Mouse (Mus musculus) gastrocnemius, adult 2 months (tissue): ENCODE data around the gene Pla2g2f. TPM values are rescaled to one million over a fixed set of nuclear protein-coding genes. Genes with fewer than 3 reads are reported as not detected.

ENCODE experiments used
- DNase-seq: peaks from one replicate; pipeline ENCODE4 v3.0.0; 2022
- H3K27ac ChIP-seq: fragments of 200-600 bp; 2 replicates; pipeline ENCODE4 v1.8.1; 2022; ENCODE audit warnings: mild to moderate bottlenecking
- H3K4me3 ChIP-seq: fragments of 200-600 bp; 2 replicates; pipeline ENCODE4 v1.8.1; 2022; ENCODE audit warnings: mild to moderate bottlenecking, moderate library complexity
- CTCF ChIP-seq: fragments of 200-600 bp; IDR thresholded peaks from 2 replicates; pipeline ENCODE4 v1.8.1; 2022; ENCODE audit warnings: antibody characterized with exemption, mild to moderate bottlenecking, moderate library complexity
- intact Hi-C: fragments of 180-260 bp; cut with DNase I; formaldehyde crosslinking; loops from one replicate; pipeline ENCODE4 v1.15.1; 2025
- total RNA-seq, 2 experiments: library from RNA; stranded (reverse); gene quantifications; 2 replicates each; pipeline ENCODE4 v1.2.3; 2021

Pla2g2f gene
- total RNA-seq, 2 experiments from 2014 or later, result not detected

- TF ChIP-seq CTCF, result no peak
- DNase-seq, result no peak
- intact Hi-C loops, result no loop called here
- no peak overlapping the region for H3K4me3 ChIP-seq
- no peak overlapping the region for H3K27ac ChIP-seq
These were observed 31.0 kb upstream of the Pla2g2f start for GRCm38 (mm10) chr4:138788381-138788780.

GRCm38 (mm10) chr4:138786141-138786540, 28.7 kb upstream of the Pla2g2f start:
- DNase-seq, result no peak
- intact Hi-C loops, result no loop called here
- TF ChIP-seq CTCF, result no peak
- H3K27ac ChIP-seq, result peak overlapping the region; percentile 41; the same call in 1 of the 2 replicates
- H3K4me3 ChIP-seq, result no peak overlapping the region

GRCm38 (mm10) chr4:138785721-138786120, 28.3 kb upstream of the Pla2g2f start:
- H3K27ac ChIP-seq, result peak overlapping the region; percentile 41; the same call in 1 of the 2 replicates
- H3K4me3 ChIP-seq, result no peak overlapping the region
- intact Hi-C loops, result no loop called here
- peak; percentile 19; the same call in 1 of the 2 replicates for TF ChIP-seq CTCF
- DNase-seq, result no peak

GRCm38 (mm10) chr4:138782098-138782497, 24.7 kb upstream of the Pla2g2f start:
- peak; percentile 59 for DNase-seq
- peak overlapping the region; percentile 61 for H3K27ac ChIP-seq
- H3K4me3 ChIP-seq, result no peak overlapping the region
- no peak for TF ChIP-seq CTCF
- intact Hi-C loops, result no loop called here

- TF ChIP-seq CTCF, result no peak
- intact Hi-C loops, result no loop called here
- DNase-seq, result no peak
- no peak overlapping the region for H3K4me3 ChIP-seq
- peak overlapping the region; percentile 52; the same call in 1 of the 2 replicates for H3K27ac ChIP-seq
These were observed 22.9 kb upstream of the Pla2g2f start for GRCm38 (mm10) chr4:138780300-138780699.

GRCm38 (mm10) chr4:138777417-138778407, 20.3 kb upstream of the Pla2g2f start:
- TF ChIP-seq CTCF, result no peak
- peak; percentile 43 for DNase-seq
- Histone ChIP-seq H3K27ac (no peak overlapping the region), H3K4me3 (no peak overlapping the region)
- intact Hi-C loops, result no loop called here

- no peak for DNase-seq
- no peak within 1 kb of the TSS for H3K4me3 ChIP-seq
- intact Hi-C loops, result no loop called here
- H3K27ac ChIP-seq, result no peak within 1 kb of the TSS
- TF ChIP-seq CTCF, result no peak
These were observed 18.0 kb upstream of the Pla2g2f start, which contains the start of gene Pla2g2d for GRCm38 (mm10) chr4:138775435-138775834. TSS of gene Pla2g2d (plus strand) at chr4:138775735.

- DNase-seq, result no peak
- no peak overlapping the region for H3K27ac ChIP-seq
- no peak overlapping the region for H3K4me3 ChIP-seq
- intact Hi-C loops, result no loop called here
- no peak for TF ChIP-seq CTCF
These were observed 15.0 kb upstream of the Pla2g2f start for GRCm38 (mm10) chr4:138772386-138772785.

GRCm38 (mm10) chr4:138771970-138772369, 14.5 kb upstream of the Pla2g2f start:
- H3K4me3 ChIP-seq, result no peak overlapping the region
- intact Hi-C loops, result no loop called here
- TF ChIP-seq CTCF, result no peak
- DNase-seq, result no peak
- no peak overlapping the region for H3K27ac ChIP-seq

- Histone ChIP-seq H3K27ac (no peak overlapping the region), H3K4me3 (no peak overlapping the region)
- no peak for TF ChIP-seq CTCF
- no peak for DNase-seq
- intact Hi-C loops, result no loop called here
These were observed 4.8 kb upstream of the Pla2g2f start for GRCm38 (mm10) chr4:138762266-138762665.

- no peak for TF ChIP-seq CTCF
- Histone ChIP-seq H3K27ac (no peak overlapping the region), H3K4me3 (no peak overlapping the region)
- no peak for DNase-seq
- intact Hi-C loops, result no loop called here
These were observed 1.4 kb downstream of the Pla2g2f start for GRCm38 (mm10) chr4:138755983-138756382.

GRCm38 (mm10) chr4:138755439-138755838, 2.0 kb downstream of the Pla2g2f start:
- no peak for DNase-seq
- Histone ChIP-seq H3K27ac (no peak overlapping the region), H3K4me3 (no peak overlapping the region)
- intact Hi-C loops, result no loop called here
- TF ChIP-seq CTCF, result no peak

GRCm38 (mm10) chr4:138754432-138754831, 3.0 kb downstream of the Pla2g2f start:
- intact Hi-C loops, result no loop called here
- DNase-seq, result no peak
- Histone ChIP-seq H3K4me3 (no peak overlapping the region), H3K27ac (no peak overlapping the region)
- TF ChIP-seq CTCF, result no peak
